Mouse (Mus musculus) limb, embryonic 13.5 days (tissue): Measurements from ENCODE around the gene Amdhd2. TPM values are rescaled to one million over a fixed set of nuclear protein-coding genes. Genes with fewer than 3 reads are reported as not detected.

Experiments
- ATAC-seq: fragments of 200-750 bp; cut with Nextera tagmentation; 2 replicates; pipeline ENCODE4 v1.8.0; 2017; ENCODE audit warnings: low read depth, moderate number of reproducible peaks, moderate TSS enrichment; ENCODE audit not compliant: low FRiP score
- H3K27ac ChIP-seq: fragments of 300-500 bp; sonication (generic); 2 replicates; pipeline ENCODE4 v1.5.1; 2015; ENCODE audit warnings: inconsistent platforms, mild to moderate bottlenecking, moderate library complexity
- H3K27me3 ChIP-seq: fragments of 300-500 bp; sonication (generic); 2 replicates; pipeline ENCODE4 v1.6.1; 2015; ENCODE audit warnings: mild to moderate bottlenecking, inconsistent platforms
- H3K36me3 ChIP-seq: fragments of 300-500 bp; sonication (generic); 2 replicates; pipeline ENCODE4 v1.6.1; 2015; ENCODE audit warnings: inconsistent platforms, mild to moderate bottlenecking, moderate library complexity
- H3K4me1 ChIP-seq: fragments of 300-500 bp; sonication (generic); 2 replicates; pipeline ENCODE4 v1.6.1; 2015; ENCODE audit warnings: inconsistent platforms
- H3K4me2 ChIP-seq: fragments of 300-500 bp; sonication (generic); replicated peaks from 2 replicates; pipeline ENCODE4 v1.6.1; 2015; ENCODE audit warnings: inconsistent platforms, mild to moderate bottlenecking, moderate library complexity
- H3K4me3 ChIP-seq: fragments of 300-500 bp; sonication (generic); 2 replicates; pipeline ENCODE4 v1.5.1; 2015; ENCODE audit warnings: moderate library complexity, mild to moderate bottlenecking, inconsistent platforms
- H3K9ac ChIP-seq: fragments of 300-500 bp; sonication (generic); 2 replicates; pipeline ENCODE4 v1.6.1; 2015; ENCODE audit warnings: mild to moderate bottlenecking, inconsistent platforms
- H3K9me3 ChIP-seq: fragments of 300-500 bp; sonication (generic); 2 replicates; pipeline ENCODE4 v1.6.1; 2016; ENCODE audit warnings: inconsistent platforms
- WGBS: fragments of 180-500 bp; shearing (Covaris S2); methylation state at CpG from one replicate; pipeline ENCODE4 v1.1.7; 2015; 5-methylcytosine and 5-hydroxymethylcytosine counted together
- polyA plus RNA-seq: library from polyadenylated mRNA; unstranded; fragments of >200 nt; fragmentation: Nextera tagmentation; extraction: Ambion mirVana; gene quantifications from 2 replicates; pipeline ENCODE4 v1.2.1, GENCODE M21; 2015

The Amdhd2 gene
- polyA plus RNA-seq, 1 experiment from 2014 or later: 36.9 TPM

- 70% methylated on average over 2 of the region's 2 CpGs for WGBS
- H3K4me3 ChIP-seq: no peak overlapping the region
- H3K36me3 ChIP-seq: no peaks in the 10 kb centered on the region
- H3K4me1 ChIP-seq: peaks cover 32% of the 10 kb centered on the region
- no peak overlapping the region for H3K27ac ChIP-seq
- no peaks in the 10 kb centered on the region for H3K9me3 ChIP-seq
- ATAC-seq: no peak
- no peak overlapping the region for H3K9ac ChIP-seq
- H3K4me2 ChIP-seq: no peak overlapping the region
- no peaks in the 10 kb centered on the region for H3K27me3 ChIP-seq
Measured at GRCm38 (mm10) chr17:24195349-24195748, 31.8 kb upstream of the Amdhd2 start.

DNA sequence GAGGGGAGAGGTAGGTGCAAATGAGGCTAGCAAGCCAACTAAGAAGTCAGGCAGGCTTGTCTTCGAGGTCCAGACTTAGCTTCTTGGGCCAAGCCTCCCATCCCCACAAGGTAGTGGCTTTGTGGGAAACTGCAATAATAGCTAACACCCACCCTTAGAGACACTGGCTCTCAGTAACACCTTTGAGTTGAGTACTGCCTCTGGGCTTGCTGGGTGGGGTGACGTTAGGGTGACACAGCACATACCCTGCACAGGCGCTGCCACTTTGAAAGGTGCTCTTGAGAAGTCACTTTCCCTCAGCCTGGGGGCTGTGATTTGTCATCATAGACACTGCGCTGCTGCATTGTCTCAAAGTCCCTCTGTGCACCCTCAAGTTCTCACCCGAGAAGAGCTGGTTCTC, 30.2 kb upstream of the Amdhd2 start:
- H3K27ac ChIP-seq: no peak overlapping the region
- peaks cover 32% of the 10 kb centered on the region for H3K4me1 ChIP-seq
- no peak overlapping the region for H3K4me3 ChIP-seq
- no peaks in the 10 kb centered on the region for H3K9me3 ChIP-seq
- no peak overlapping the region for H3K9ac ChIP-seq
- H3K4me2 ChIP-seq: no peak overlapping the region
- no peaks in the 10 kb centered on the region for H3K27me3 ChIP-seq
- no peak for ATAC-seq
- H3K36me3 ChIP-seq: peaks cover 6% of the 10 kb centered on the region
- WGBS: 72% methylated on average over 5 of the region's 5 CpGs

- WGBS: 83% methylated on average over 8 of the region's 8 CpGs
- no peak for ATAC-seq
- H3K27me3 ChIP-seq: no peaks in the 10 kb centered on the region
- no peak overlapping the region for H3K4me2 ChIP-seq
- peaks cover 32% of the 10 kb centered on the region for H3K4me1 ChIP-seq
- no peak overlapping the region for H3K4me3 ChIP-seq
- 0 out of 2 replicates have a peak overlapping the region, but pooled peaks have one; percentile 25 for H3K9ac ChIP-seq
- peaks cover 10% of the 10 kb centered on the region for H3K36me3 ChIP-seq
- H3K27ac ChIP-seq: no peak overlapping the region
- no peaks in the 10 kb centered on the region for H3K9me3 ChIP-seq
Measured at GRCm38 (mm10) chr17:24193268-24193667, 29.7 kb upstream of the Amdhd2 start.

DNA sequence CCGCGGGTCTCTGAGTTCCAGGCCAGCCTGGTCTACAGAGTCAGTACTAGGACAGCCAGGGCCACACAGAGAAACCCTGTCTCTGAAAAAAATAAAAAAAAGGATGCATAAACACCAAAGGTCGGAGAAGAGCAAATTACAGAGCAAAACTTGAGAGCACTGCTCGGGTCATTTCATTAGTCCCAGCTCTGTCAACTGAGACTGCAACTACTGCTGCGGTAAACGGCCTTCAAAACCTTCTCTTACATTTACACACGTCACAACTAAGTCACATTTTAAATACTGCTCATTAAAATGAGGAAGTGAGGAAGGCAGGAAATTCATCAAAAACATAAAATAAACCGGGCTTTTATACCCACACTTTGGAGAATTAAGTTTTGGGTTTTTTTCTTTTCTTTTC, 29.3 kb upstream of the Amdhd2 start:
- Histone ChIP-seq H3K27me3 (no peaks in the 10 kb centered on the region), H3K9ac (0 out of 2 replicates have a peak overlapping the region, but pooled peaks have one; percentile 25), H3K9me3 (no peaks in the 10 kb centered on the region), H3K4me2 (no peak overlapping the region), H3K4me3 (no peak overlapping the region), H3K36me3 (peaks cover 14% of the 10 kb centered on the region), H3K4me1 (peaks cover 32% of the 10 kb centered on the region), H3K27ac (no peak overlapping the region)
- no peak for ATAC-seq
- WGBS: 59% methylated on average over 8 of the region's 8 CpGs

DNA sequence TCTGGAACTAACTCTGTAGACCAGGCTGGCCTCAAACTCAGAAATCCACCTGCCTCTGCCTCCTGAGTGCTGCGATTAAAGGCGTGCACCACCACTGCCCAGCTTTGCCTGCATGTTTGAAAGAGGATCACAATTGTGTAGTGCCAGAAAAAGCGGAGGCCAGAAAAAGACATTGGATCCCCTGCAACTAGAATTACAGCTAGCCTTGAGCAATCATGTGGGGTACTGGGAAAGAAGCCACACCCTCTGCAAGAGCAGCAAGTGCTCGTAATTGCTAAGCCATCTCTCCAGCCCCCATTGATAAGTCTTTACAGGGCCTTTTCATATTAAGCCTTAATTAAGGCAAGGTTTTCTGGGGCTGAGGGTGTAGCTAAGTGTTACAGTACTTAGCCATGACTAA, 27.9 kb upstream of the Amdhd2 start:
- Histone ChIP-seq H3K27ac (no peak overlapping the region), H3K4me2 (no peak overlapping the region), H3K9ac (no peak overlapping the region), H3K4me3 (no peak overlapping the region), H3K9me3 (no peaks in the 10 kb centered on the region), H3K4me1 (peaks cover 32% of the 10 kb centered on the region), H3K36me3 (peaks cover 18% of the 10 kb centered on the region), H3K27me3 (no peaks in the 10 kb centered on the region)
- ATAC-seq: no peak
- 60% methylated on average over 4 of the region's 4 CpGs for WGBS

DNA sequence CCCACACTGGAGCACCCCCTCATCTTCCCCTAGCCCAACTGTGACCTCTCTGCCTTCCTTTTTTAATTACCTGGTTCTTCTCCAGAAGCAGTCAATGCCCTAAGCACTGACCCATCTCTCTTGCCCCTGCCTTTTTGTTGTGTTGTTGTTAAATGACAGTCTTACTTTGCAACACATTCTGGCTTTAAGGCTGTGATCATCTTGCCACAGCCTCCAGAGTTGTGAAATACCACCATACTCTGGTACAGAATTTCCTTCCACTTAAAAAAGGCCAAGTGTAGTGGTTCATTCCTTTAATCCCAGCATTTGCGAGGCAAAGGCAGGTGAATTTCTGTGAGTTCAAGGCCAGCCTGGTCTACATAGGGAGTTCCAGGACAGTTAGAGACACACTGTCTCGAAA, 27.4 kb upstream of the Amdhd2 start:
- WGBS: 80% methylated on average over 2 of the region's 2 CpGs
- Histone ChIP-seq H3K36me3 (peaks cover 24% of the 10 kb centered on the region), H3K4me2 (no peak overlapping the region), H3K9ac (no peak overlapping the region), H3K4me3 (no peak overlapping the region), H3K4me1 (peaks cover 32% of the 10 kb centered on the region), H3K27me3 (no peaks in the 10 kb centered on the region), H3K27ac (no peak overlapping the region), H3K9me3 (no peaks in the 10 kb centered on the region)
- ATAC-seq: no peak

DNA sequence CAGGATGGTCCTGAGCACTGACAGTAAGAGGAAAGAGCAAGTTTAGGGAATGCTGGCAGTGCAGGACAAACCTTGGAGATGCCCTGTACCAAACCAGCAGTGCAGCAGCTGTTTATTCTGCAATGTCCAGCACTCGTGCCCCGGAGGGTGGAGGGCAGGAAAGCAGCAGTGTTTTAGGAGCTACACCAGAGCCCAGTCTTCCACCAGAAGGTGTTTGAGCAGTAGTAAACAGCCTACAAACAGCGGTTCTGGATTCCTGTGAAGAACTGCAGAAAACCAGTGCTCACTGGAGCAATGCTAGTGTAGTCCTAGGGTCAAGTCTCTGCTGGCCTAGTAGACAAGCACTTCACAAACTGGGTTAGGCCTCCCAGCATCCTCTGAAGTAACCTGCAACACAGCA, 10.7 kb upstream of the Amdhd2 start:
- Histone ChIP-seq H3K9ac (no peak overlapping the region; the same call in 1 of the 2 replicates), H3K36me3 (no peaks in the 10 kb centered on the region), H3K4me3 (no peak overlapping the region), H3K9me3 (no peaks in the 10 kb centered on the region), H3K4me2 (no peak overlapping the region), H3K27me3 (no peaks in the 10 kb centered on the region), H3K4me1 (peaks cover 7% of the 10 kb centered on the region), H3K27ac (no peak overlapping the region)
- ATAC-seq: no peak
- 72% methylated on average over 3 of the region's 3 CpGs for whole genome bisulfite sequencing

GRCm38 (mm10) chr17:24173423-24173822, 9.9 kb upstream of the Amdhd2 start:
- H3K27ac ChIP-seq: no peak overlapping the region
- H3K4me3 ChIP-seq: no peak overlapping the region
- no peaks in the 10 kb centered on the region for H3K27me3 ChIP-seq
- H3K36me3 ChIP-seq: no peaks in the 10 kb centered on the region
- 5% methylated on average over 3 of the region's 3 CpGs for WGBS
- peaks cover 7% of the 10 kb centered on the region for H3K4me1 ChIP-seq
- no peak overlapping the region for H3K9ac ChIP-seq
- no peak for ATAC-seq
- H3K4me2 ChIP-seq: no peak overlapping the region
- no peaks in the 10 kb centered on the region for H3K9me3 ChIP-seq

GRCm38 (mm10) chr17:24171738-24172137, 8.2 kb upstream of the Amdhd2 start:
- no peak overlapping the region for H3K27ac ChIP-seq
- 82% methylated on average over 4 of the region's 4 CpGs for WGBS
- H3K27me3 ChIP-seq: no peaks in the 10 kb centered on the region
- no peak overlapping the region for H3K4me2 ChIP-seq
- no peaks in the 10 kb centered on the region for H3K9me3 ChIP-seq
- H3K4me1 ChIP-seq: peaks cover 24% of the 10 kb centered on the region
- peaks cover 13% of the 10 kb centered on the region for H3K36me3 ChIP-seq
- H3K4me3 ChIP-seq: no peak overlapping the region
- no peak overlapping the region for H3K9ac ChIP-seq
- no peak for ATAC-seq

DNA sequence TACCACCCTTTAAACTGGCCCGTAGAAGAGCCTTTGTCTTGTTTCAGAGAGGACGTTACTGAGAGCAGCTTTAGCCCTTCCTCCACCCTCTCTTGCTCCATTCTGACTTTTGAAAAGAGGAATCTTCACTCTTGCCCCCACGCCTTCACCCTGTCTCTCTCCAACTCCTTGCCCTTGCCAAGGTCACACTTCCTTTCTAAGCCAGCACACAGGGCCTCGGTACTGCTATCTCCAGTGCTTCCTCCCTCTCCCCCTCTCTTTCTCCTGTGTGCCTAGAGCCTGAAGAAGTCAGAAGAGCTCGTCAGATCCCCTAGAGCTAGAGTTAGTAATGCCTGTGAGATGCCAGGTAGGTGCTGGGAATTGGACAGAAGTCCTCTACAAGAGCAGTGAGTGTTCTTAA, 7.2 kb upstream of the Amdhd2 start:
- no peaks in the 10 kb centered on the region for H3K9me3 ChIP-seq
- peaks cover 27% of the 10 kb centered on the region for H3K4me1 ChIP-seq
- no peaks in the 10 kb centered on the region for H3K27me3 ChIP-seq
- H3K4me3 ChIP-seq: no peak overlapping the region
- H3K27ac ChIP-seq: no peak overlapping the region
- WGBS: 86% methylated on average over 5 of the region's 5 CpGs
- no peak overlapping the region for H3K4me2 ChIP-seq
- no peak for ATAC-seq
- peaks cover 18% of the 10 kb centered on the region for H3K36me3 ChIP-seq
- H3K9ac ChIP-seq: no peak overlapping the region

GRCm38 (mm10) chr17:24170125-24170524, 6.6 kb upstream of the Amdhd2 start:
- Histone ChIP-seq H3K4me1 (peaks cover 31% of the 10 kb centered on the region), H3K27ac (peak overlapping the region; percentile 91; the same call in 1 of the 2 replicates), H3K9ac (peak overlapping the region; percentile 90), H3K36me3 (peaks cover 23% of the 10 kb centered on the region), H3K9me3 (no peaks in the 10 kb centered on the region), H3K4me3 (peak overlapping the region; percentile 93), H3K27me3 (no peaks in the 10 kb centered on the region), H3K4me2 (peak overlapping the region; percentile 94)
- WGBS: 70% methylated on average over 3 of the region's 3 CpGs
- ATAC-seq: no peak

- H3K27me3 ChIP-seq: no peaks in the 10 kb centered on the region
- H3K27ac ChIP-seq: peak within 1 kb of the TSS; percentile 91
- peak within 1 kb of the TSS; percentile 90 for H3K9ac ChIP-seq
- H3K9me3 ChIP-seq: no peaks in the 10 kb centered on the region
- peak; percentile 91 for ATAC-seq
- under 1% methylated on average over 58 of the region's 58 CpGs for WGBS
- H3K4me3 ChIP-seq: peak within 1 kb of the TSS; percentile 93
- peak within 1 kb of the TSS; percentile 94 for H3K4me2 ChIP-seq
- peaks cover 29% of the 10 kb centered on the region for H3K36me3 ChIP-seq
- H3K4me1 ChIP-seq: peaks cover 36% of the 10 kb centered on the region
Measured at GRCm38 (mm10) chr17:24169317-24170065, 5.9 kb upstream of the Amdhd2 start, which contains the start of gene Atp6v0c. Atp6v0c (minus strand) TSS chr17:24169702.
